Mouse (Mus musculus) hindbrain, embryonic 14.5 days (tissue): Measurements from ENCODE around the gene Myo1h. TPM values are rescaled to one million over a fixed set of nuclear protein-coding genes. Genes with fewer than 3 reads are reported as not detected.
A peak's percentile ranks its signal among the peaks of the same experiment; 100 is the strongest.

Source experiments
- ATAC-seq: fragments of 200-750 bp; cut with Nextera tagmentation; 2 replicates; pipeline ENCODE4 v1.8.0; 2017; ENCODE audit warnings: moderate number of reproducible peaks, mild to moderate bottlenecking, moderate TSS enrichment, moderate library complexity; ENCODE audit not compliant: low FRiP score
- DNase-seq: peaks from one replicate; pipeline ENCODE4 v3.0.0-alpha.2; 2015; ENCODE audit warnings: low spot score
- H3K27ac ChIP-seq: fragments of 300-500 bp; sonication (generic); 2 replicates; pipeline ENCODE4 v1.5.1; 2014; ENCODE audit warnings: mild to moderate bottlenecking, moderate library complexity
- H3K27me3 ChIP-seq: fragments of 300-500 bp; sonication (generic); 2 replicates; pipeline ENCODE4 v1.6.1; 2014; ENCODE audit warnings: mild to moderate bottlenecking, low read length, mixed read lengths; ENCODE audit not compliant: control insufficient read depth, insufficient read depth
- H3K36me3 ChIP-seq: fragments of 300-500 bp; sonication (generic); replicated peaks from 2 replicates; pipeline ENCODE4 v1.6.1; 2014; ENCODE audit not compliant: control insufficient read depth, insufficient read depth
- H3K4me1 ChIP-seq: fragments of 300-500 bp; sonication (generic); replicated peaks from 2 replicates; pipeline ENCODE4 v1.6.1; 2014; ENCODE audit warnings: antibody characterized with exemption, low read length, mixed read lengths; ENCODE audit not compliant: control insufficient read depth, insufficient read depth
- H3K4me2 ChIP-seq: fragments of 300-500 bp; sonication (generic); replicated peaks from 2 replicates; pipeline ENCODE4 v1.6.1; 2014; ENCODE audit warnings: mild to moderate bottlenecking, moderate library complexity
- H3K4me3 ChIP-seq: fragments of 300-500 bp; sonication (generic); replicated peaks from 2 replicates; pipeline ENCODE4 v1.5.1; 2014; ENCODE audit warnings: mild to moderate bottlenecking, low read length
- H3K9ac ChIP-seq: fragments of 300-500 bp; sonication (generic); 2 replicates; pipeline ENCODE4 v1.6.1; 2014
- H3K9me3 ChIP-seq: fragments of 300-500 bp; sonication (generic); 2 replicates; pipeline ENCODE4 v1.6.1; 2016; ENCODE audit warnings: low read length; ENCODE audit not compliant: control insufficient read depth
- WGBS: fragments of 180-500 bp; shearing (Covaris S2); extraction: QIAGEN DNeasy Blood & Tissue Kit; methylation state at CpG from one replicate; pipeline ENCODE4 v1.1.7; 2014; 5-methylcytosine and 5-hydroxymethylcytosine counted together
- polyA plus RNA-seq: library from polyadenylated mRNA; unstranded; fragments of >200 nt; fragmentation: Nextera tagmentation; extraction: Ambion mirVana; gene quantifications from 2 replicates; pipeline ENCODE4 v1.2.1, GENCODE M21; 2014

The Myo1h gene
- polyA plus RNA-seq, 1 experiment from 2014 or later: 0.64 TPM

DNA sequence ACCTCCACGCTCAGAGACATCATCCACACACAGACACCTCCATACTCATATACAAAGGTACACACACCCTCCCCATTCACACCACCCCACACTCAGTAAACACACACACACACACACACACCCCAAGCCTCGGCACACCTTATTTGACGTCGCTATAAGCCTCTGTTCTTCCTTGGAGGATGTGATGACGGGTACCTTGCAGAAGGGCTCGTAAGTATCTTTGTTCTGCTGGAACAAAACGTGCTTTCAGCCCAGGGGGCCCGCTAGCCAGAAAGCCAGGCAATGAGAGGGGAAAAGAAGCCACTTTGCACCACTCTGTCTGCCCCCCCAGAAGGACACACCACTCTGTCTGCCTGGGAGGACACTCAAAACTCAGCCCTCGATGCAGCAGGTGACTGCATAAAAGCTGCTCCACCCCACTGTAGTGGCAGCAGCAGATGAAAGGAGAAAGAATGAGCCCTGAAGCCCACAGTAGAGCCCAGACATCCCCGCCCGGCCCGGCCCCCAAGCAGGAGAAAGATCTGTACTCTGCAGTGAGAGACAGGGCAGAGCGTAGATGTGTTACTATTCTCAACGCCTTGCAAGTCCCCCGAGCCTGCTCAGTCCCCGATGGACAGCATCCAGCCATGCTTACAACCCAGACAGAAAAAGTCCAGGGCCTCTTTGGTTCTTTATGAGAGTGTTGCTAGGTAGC is 80.0 kb downstream of the Myo1h start:
- Histone ChIP-seq H3K9me3 (no peaks in the 10 kb centered on the region), H3K4me1 (0 out of 2 replicates have a peak, but pooled peaks cover 3% of the 10 kb centered on the region), H3K36me3 (peaks cover 100% of the 10 kb centered on the region), H3K27me3 (no peaks in the 10 kb centered on the region), H3K27ac (no peak overlapping the region), H3K4me2 (no peak overlapping the region), H3K4me3 (no peak overlapping the region), H3K9ac (no peak overlapping the region)
- WGBS: 85% methylated on average over 16 of the region's 16 CpGs
- no peak for DNase-seq
- no peak for ATAC-seq

DNA sequence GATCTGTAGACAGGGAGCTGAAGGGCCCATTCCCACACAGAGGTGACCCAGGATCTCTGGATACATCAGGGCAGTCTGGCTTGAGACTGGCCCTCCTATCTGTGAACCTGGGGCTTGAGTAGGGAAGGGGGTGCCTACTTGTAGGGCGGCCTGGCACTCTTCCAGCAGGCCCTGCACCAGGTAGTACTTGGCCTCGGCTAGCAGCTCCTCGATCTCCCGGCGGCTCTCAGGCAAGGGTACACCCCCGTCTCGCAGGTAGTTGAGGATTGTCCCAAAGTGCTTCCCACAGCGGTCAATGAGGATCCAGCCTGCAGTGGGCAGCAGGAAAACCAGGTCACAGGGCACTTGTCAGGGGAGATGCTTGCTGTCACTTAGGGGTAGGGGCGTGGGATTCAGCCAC is 81.0 kb downstream of the Myo1h start:
- Histone ChIP-seq H3K4me1 (0 out of 2 replicates have a peak, but pooled peaks cover 3% of the 10 kb centered on the region), H3K9ac (no peak overlapping the region), H3K4me3 (no peak overlapping the region), H3K4me2 (no peak overlapping the region), H3K27ac (no peak overlapping the region; the same call in 1 of the 2 replicates), H3K27me3 (no peaks in the 10 kb centered on the region), H3K9me3 (no peaks in the 10 kb centered on the region), H3K36me3 (peaks cover 99% of the 10 kb centered on the region)
- ATAC-seq: no peak
- 82% methylated on average over 9 of the region's 9 CpGs for WGBS
- DNase-seq: no peak

DNA sequence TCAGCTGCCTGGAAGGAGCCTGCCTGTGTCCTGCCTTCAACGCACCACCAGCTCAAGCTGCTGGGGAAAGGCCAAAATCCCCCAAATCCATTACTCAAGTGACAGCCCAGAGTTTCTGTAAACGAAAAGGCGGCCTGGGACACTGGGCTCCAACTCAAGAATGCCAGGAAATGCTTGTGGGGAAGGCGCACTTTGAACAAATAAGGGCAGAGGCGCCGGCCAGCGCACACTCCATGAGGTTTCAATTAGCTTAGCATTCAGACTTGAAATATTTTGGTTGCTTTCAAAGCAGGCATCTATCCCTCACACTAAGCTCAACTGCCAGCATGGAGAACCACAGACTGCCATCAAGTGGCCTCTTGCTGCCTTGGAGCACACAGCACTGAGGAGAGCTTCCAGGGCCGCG is 81.4 kb downstream of the Myo1h start:
- H3K27me3 ChIP-seq: no peaks in the 10 kb centered on the region
- no peak overlapping the region for H3K4me2 ChIP-seq
- no peak overlapping the region for H3K9ac ChIP-seq
- peak; percentile 54; the same call in 1 of the 2 replicates for ATAC-seq
- 73% methylated on average over 9 of the region's 9 CpGs for WGBS
- no peak overlapping the region for H3K4me3 ChIP-seq
- 0 out of 2 replicates have a peak, but pooled peaks cover 3% of the 10 kb centered on the region for H3K4me1 ChIP-seq
- H3K27ac ChIP-seq: peak overlapping the region; percentile 20; the same call in 1 of the 2 replicates
- DNase-seq: peak; percentile 55
- peaks cover 95% of the 10 kb centered on the region for H3K36me3 ChIP-seq
- no peaks in the 10 kb centered on the region for H3K9me3 ChIP-seq

DNA sequence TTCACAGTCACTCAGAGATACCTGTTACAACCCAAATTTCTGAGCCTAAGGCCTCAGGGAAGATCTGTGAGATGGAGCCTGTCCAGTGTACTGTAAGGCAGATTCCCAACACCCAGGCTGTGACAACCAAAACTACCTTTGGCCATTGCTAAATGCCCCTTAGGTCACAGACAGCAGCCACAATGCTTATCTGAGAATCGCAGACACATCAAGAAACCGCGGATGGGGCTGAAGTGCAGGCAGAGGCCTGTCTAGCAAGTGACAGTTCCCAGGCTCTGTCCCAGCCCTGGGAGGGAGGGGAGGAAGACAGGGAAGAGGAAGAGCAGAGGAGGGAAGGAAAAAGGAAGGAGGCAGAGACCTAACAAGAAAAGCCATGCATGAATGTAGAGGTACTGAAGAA is 82.4 kb downstream of the Myo1h start:
- WGBS: 86% methylated on average over 3 of the region's 3 CpGs
- Histone ChIP-seq H3K9me3 (no peaks in the 10 kb centered on the region), H3K4me2 (no peak overlapping the region), H3K4me1 (0 out of 2 replicates have a peak, but pooled peaks cover 3% of the 10 kb centered on the region), H3K27ac (no peak overlapping the region), H3K9ac (no peak overlapping the region), H3K27me3 (no peaks in the 10 kb centered on the region), H3K36me3 (peaks cover 94% of the 10 kb centered on the region), H3K4me3 (no peak overlapping the region)
- DNase-seq (no peak), ATAC-seq (no peak)

DNA sequence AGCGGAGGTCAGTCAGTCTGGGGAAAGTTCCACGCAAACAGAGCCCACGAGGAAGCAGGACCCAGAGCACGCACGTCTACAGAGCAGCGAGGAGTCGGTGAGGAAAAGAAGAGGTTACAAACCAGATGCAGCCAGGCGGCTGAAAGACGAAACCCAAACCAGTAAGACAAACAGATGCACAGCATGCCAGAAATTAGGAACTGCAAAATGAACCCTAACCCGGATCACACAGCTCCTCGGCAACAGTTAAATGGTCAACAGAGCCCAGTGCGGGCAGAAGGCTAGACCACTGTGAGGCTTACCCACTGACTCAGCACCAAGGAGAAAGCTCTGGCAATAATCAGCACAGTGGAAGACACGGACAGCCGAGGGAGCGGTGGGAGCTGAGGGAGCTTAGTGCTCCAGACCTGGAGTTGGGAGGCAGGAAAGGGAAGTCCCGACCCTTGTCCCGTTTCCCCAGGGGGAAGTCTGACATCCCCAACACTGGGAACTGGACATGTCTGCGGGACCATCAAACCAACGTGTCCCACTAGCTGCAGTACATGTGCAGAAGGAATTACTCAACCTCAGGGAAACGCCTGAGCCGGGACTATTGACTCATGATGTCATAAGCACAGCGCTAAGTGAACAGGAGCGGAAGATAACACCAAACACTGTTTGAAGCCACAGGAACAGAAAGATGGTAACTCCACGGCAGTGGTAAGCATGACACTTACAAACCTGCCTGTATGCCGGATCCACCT is 82.9 kb downstream of the Myo1h start:
- Histone ChIP-seq H3K4me1 (peaks cover 7% of the 10 kb centered on the region; the same call in 1 of the 2 replicates), H3K4me3 (no peak overlapping the region), H3K27ac (0 out of 2 replicates have a peak overlapping the region, but pooled peaks have one; percentile 24), H3K4me2 (no peak overlapping the region), H3K27me3 (no peaks in the 10 kb centered on the region), H3K9ac (no peak overlapping the region), H3K36me3 (peaks cover 88% of the 10 kb centered on the region), H3K9me3 (no peaks in the 10 kb centered on the region)
- 80% methylated on average over 25 of the region's 25 CpGs for WGBS
- no peak for DNase-seq
- no peak for ATAC-seq

DNA sequence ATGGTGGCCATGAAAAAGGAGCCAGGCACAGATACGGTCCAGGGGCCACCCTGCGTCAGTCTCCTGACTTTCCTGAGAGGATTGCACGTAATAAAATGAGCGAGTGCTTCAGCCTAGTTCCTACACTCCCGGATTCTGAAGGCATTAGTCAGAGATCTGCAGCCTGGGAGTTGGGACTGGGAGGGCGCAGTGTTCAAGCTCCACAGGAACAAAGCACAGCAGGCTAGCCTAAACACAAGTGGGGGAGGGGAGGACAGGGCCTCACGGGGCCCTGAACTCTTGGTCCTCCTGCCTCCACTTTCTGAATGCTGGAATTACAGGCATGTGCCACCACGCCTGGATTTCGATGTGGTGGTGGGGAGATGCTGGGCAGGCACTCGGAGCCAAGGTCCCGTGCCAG is 83.6 kb downstream of the Myo1h start:
- WGBS: 42% methylated on average over 11 of the region's 11 CpGs

DNA sequence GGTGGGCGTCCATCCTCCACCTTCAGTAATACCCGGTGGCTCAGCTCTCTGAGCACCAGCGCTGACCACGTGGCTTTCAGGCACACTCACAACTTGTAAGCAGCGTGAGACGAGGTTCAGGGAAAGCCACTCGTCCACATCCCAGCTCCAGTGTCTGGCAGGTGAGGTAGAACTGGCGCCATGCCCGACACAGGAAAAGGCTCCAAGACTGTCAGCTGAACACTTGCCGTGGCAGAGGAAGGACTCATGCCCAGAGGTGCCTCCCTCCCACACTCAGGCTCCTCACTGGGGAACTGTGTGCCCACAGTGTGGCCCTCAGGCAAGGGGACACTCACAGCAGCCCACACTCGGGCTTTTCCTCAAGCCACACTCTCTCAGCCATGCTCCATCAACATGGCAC is 84.2 kb downstream of the Myo1h start:
- DNase-seq: no peak
- 77% methylated on average over 11 of the region's 11 CpGs for WGBS
- no peak overlapping the region for H3K4me3 ChIP-seq
- ATAC-seq: no peak
- no peaks in the 10 kb centered on the region for H3K27me3 ChIP-seq
- H3K27ac ChIP-seq: no peak overlapping the region
- H3K4me1 ChIP-seq: peaks cover 17% of the 10 kb centered on the region; the same call in 1 of the 2 replicates
- peaks cover 76% of the 10 kb centered on the region for H3K36me3 ChIP-seq
- no peaks in the 10 kb centered on the region for H3K9me3 ChIP-seq
- H3K9ac ChIP-seq: no peak overlapping the region
- H3K4me2 ChIP-seq: no peak overlapping the region

More for the DNA sequence above, 83.6 kb downstream of the Myo1h start:
- no peak for ATAC-seq
- no peak overlapping the region for H3K9ac ChIP-seq
- no peak overlapping the region for H3K4me3 ChIP-seq
- 0 out of 2 replicates have a peak overlapping the region, but pooled peaks have one; percentile 24 for H3K27ac ChIP-seq
- peaks cover 11% of the 10 kb centered on the region; the same call in 1 of the 2 replicates for H3K4me1 ChIP-seq
- H3K4me2 ChIP-seq: no peak overlapping the region
- DNase-seq: no peak
- no peaks in the 10 kb centered on the region for H3K27me3 ChIP-seq
- peaks cover 82% of the 10 kb centered on the region for H3K36me3 ChIP-seq
- H3K9me3 ChIP-seq: no peaks in the 10 kb centered on the region

DNA sequence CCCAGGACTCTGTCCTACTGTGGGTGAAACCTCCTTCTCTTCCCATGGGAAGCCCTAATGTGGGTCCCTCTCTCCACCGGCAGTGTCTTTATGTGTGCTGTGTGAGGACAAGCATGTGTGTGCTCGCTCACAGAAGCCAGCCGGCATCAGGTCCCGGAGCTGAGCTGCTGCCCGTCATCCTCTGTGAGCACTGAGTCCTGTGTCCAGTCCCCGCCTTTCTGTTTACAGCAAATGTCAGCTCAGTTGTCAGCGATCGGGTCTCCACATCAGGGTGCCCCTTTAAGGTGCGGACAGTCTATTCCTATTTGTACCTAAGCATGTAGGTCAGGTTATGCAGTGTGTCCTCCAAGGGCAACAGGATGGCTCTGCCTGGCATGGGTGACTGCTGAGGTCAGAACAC is 84.6 kb downstream of the Myo1h start:
- ATAC-seq: no peak
- H3K4me3 ChIP-seq: no peak overlapping the region
- no peaks in the 10 kb centered on the region for H3K27me3 ChIP-seq
- no peak overlapping the region for H3K27ac ChIP-seq
- no peak overlapping the region for H3K9ac ChIP-seq
- 89% methylated on average over 9 of the region's 9 CpGs for WGBS
- DNase-seq: no peak
- no peak overlapping the region for H3K4me2 ChIP-seq
- H3K36me3 ChIP-seq: peaks cover 72% of the 10 kb centered on the region
- no peaks in the 10 kb centered on the region for H3K9me3 ChIP-seq
- H3K4me1 ChIP-seq: peaks cover 20% of the 10 kb centered on the region; the same call in 1 of the 2 replicates

DNA sequence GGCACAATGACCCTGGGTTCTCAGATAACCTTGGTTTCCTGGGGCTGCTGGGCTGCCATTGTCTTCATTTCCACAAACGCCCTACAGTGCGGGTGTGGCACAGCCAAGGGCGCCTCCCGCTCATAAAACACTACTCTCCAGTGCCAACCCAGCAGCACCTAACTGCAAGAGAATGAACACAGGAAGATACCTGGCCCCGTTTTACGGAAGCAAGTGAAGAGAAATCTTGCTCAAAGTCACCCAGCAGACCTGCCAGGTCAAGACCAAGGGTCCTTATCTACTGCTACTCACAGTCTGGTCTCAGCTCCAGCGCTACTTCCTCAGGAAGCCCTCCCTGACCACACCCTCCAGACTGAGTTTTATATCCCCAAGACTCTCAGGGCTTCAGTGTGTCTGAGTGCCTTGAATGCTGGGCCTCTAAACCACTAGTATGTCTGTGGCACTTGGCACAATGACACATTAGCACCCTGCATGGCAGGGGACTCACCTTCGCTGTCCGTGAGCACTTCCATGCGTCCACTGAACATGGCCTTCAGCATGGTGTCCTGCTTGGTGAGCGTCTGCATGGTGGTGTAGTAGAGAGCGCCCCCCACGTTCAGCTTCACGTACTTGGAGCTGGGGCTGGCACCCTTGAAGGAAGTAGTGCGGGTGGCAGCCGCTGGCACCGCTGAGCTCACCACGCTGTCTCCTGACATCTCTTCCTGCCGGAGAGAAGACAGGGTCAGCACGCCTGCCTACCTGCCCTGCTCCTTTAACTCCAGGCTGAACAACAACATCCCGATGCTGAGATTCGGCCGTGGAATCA is 85.6 kb downstream of the Myo1h start:
- 91% methylated on average over 23 of the region's 23 CpGs for WGBS
- ATAC-seq: no peak
- Histone ChIP-seq H3K4me1 (peaks cover 30% of the 10 kb centered on the region), H3K36me3 (peaks cover 61% of the 10 kb centered on the region), H3K4me3 (no peak overlapping the region), H3K9ac (no peak overlapping the region), H3K27ac (no peak overlapping the region), H3K27me3 (no peaks in the 10 kb centered on the region), H3K4me2 (no peak overlapping the region), H3K9me3 (no peaks in the 10 kb centered on the region)
- DNase-seq: no peak
